Mouse (Mus musculus): ENCODE results near the gene Tnfrsf14.

Tnfrsf14 gene

GRCm38 (mm10) chr4:154928395-154929087 lies at the start of gene Tnfrsf14:
Gene Tnfrsf14 (minus strand): TSS chr4:154928563.
- ChIA-PET CTCF (interaction anchor here (0.6 to 1.1 kb wide), 7 partner anchors 8 to 492 kb away, joined by 3 to 9 read pairs (median 3); no protein-coding TSS in a partner anchor), POLR2A (interaction anchor here in 2 of 4 experiments (0.7 to 1.2 kb wide), 5 partner anchors 14 to 57 kb away, joined by 3 read pairs; partner anchors contain the start of gene Fam213b (in 1 of the 2))

GRCm38 (mm10) chr4:154974163-154974611 lies 45.8 kb upstream of the Tnfrsf14 start:
- POLR2A ChIA-PET, result interaction anchor here in 3 of 4 experiments (0.8 to 7.7 kb wide), 12 partner anchors 8 to 96 kb away, joined by 3 to 56 read pairs (median 4); partner anchors contain the start of genes Hes5 (in 2 of the 3), Pank4 (in 2 of the 3) and Pex10 (in 2 of the 3)
- CTCF ChIA-PET, result interaction anchor here in 3 of 4 experiments (0.8 to 1.6 kb wide), 8 partner anchors 9 to 275 kb away, joined by 3 to 6 read pairs (median 4); partner anchors contain the start of gene Faap20 (in 1 of the 3)

- ChIA-PET POLR2A (interaction anchor here in 2 of 4 experiments (1.0 to 7.7 kb wide), 9 partner anchors 8 to 114 kb away, joined by 3 to 56 read pairs (median 6); partner anchors contain the start of genes Pank4 (in 2 of the 2), Hes5 (in 1 of the 2), Morn1 (in 1 of the 2) and Pex10 (in 1 of the 2)), CTCF (interaction anchor here in 2 of 4 experiments (0.7 to 3.4 kb wide), 9 partner anchors 8 to 94 kb away, joined by 3 to 13 read pairs (median 3); partner anchors contain the start of genes Pank4 (in 1 of the 2) and Pex10 (in 1 of the 2))
Measured at GRCm38 (mm10) chr4:154972546-154972945, 44.2 kb upstream of the Tnfrsf14 start.

GRCm38 (mm10) chr4:154967173-154967572 lies 38.8 kb upstream of the Tnfrsf14 start:
- CTCF ChIA-PET, result interaction anchor here in 2 of 4 experiments (0.6 to 1.6 kb wide), 3 partner anchors 69 to 282 kb away, joined by 3 to 5 read pairs (median 4); partner anchors contain the start of gene Faap20 (in 1 of the 2)
- POLR2A ChIA-PET, result interaction anchor here in 1 of 4 experiments (0.6 kb wide), 1 partner anchor 501 kb away, joined by 3 read pairs; no protein-coding TSS in a partner anchor

- ChIA-PET POLR2A (interaction anchor here in 2 of 4 experiments (0.8 to 3.3 kb wide), 9 partner anchors 9 to 88 kb away, joined by 3 to 23 read pairs (median 6); no protein-coding TSS in a partner anchor), CTCF (interaction anchor here in 2 of 4 experiments (0.6 to 2.2 kb wide), 6 partner anchors 9 to 89 kb away, joined by 3 to 10 read pairs (median 4); partner anchors contain the start of gene Fam213b (in 1 of the 2))
Measured at GRCm38 (mm10) chr4:154965856-154966255, 37.5 kb upstream of the Tnfrsf14 start.

- ChIA-PET POLR2A (interaction anchor here in 3 of 4 experiments (0.6 to 6.8 kb wide), 27 partner anchors 8 to 1026 kb away, joined by 3 to 56 read pairs (median 4); partner anchors contain the start of genes Atad3a (in 1 of the 3), Fam213b (in 1 of the 3) and Pex10 (in 1 of the 3)), CTCF (interaction anchor here (0.5 to 2.2 kb wide), 14 partner anchors 8 to 898 kb away, joined by 3 to 10 read pairs (median 4); partner anchors contain the start of gene Ttc34 (in 1 of the 4))
Measured at GRCm38 (mm10) chr4:154964581-154965235, 36.3 kb upstream of the Tnfrsf14 start.

GRCm38 (mm10) chr4:154963901-154964580 lies 35.7 kb upstream of the Tnfrsf14 start, which contains the start of gene Pank4:
Gene Pank4 (plus strand): TSS chr4:154964123.
- ChIA-PET CTCF (interaction anchor here in 3 of 4 experiments (0.5 to 2.2 kb wide), 13 partner anchors 9 to 897 kb away, joined by 3 to 10 read pairs (median 4); partner anchors contain the start of gene Ttc34 (in 1 of the 3)), POLR2A (interaction anchor here in 3 of 4 experiments (0.6 to 6.8 kb wide), 26 partner anchors 9 to 797 kb away, joined by 3 to 56 read pairs (median 4); partner anchors contain the start of genes Fam213b (in 2 of the 3), Atad3a (in 1 of the 3) and Pex10 (in 1 of the 3))

- POLR2A ChIA-PET, result interaction anchor here in 2 of 4 experiments (0.6 to 6.8 kb wide), 11 partner anchors 9 to 798 kb away, joined by 3 to 56 read pairs (median 5); partner anchors contain the start of genes Atad3a (in 1 of the 2), Fam213b (in 1 of the 2) and Pex10 (in 1 of the 2)
Measured at GRCm38 (mm10) chr4:154963190-154963836, 35.0 kb upstream of the Tnfrsf14 start.

GRCm38 (mm10) chr4:154962683-154963082 lies 34.3 kb upstream of the Tnfrsf14 start:
- CTCF ChIA-PET, result interaction anchor here in 1 of 4 experiments (0.6 to 2.0 kb wide), 3 partner anchors 18 to 133 kb away, joined by 3 to 11 read pairs (median 3); no protein-coding TSS in a partner anchor
- POLR2A ChIA-PET, result interaction anchor here in 3 of 4 experiments (0.6 to 6.8 kb wide), 5 partner anchors 10 to 294 kb away, joined by 3 to 56 read pairs (median 6); no protein-coding TSS in a partner anchor

More at GRCm38 (mm10) chr4:154963190-154963836, 35.0 kb upstream of the Tnfrsf14 start:
- CTCF ChIA-PET, result interaction anchor here in 2 of 4 experiments (0.5 to 1.8 kb wide), 2 partner anchors 103 to 717 kb away, joined by 3 to 5 read pairs; no protein-coding TSS in a partner anchor

GRCm38 (mm10) chr4:154961911-154962310 lies 33.5 kb upstream of the Tnfrsf14 start:
- CTCF ChIA-PET, result interaction anchor here in 3 of 4 experiments (0.6 to 2.0 kb wide), 16 partner anchors 9 to 1478 kb away, joined by 3 to 11 read pairs (median 3); partner anchors contain the start of gene Pex10 (in 1 of the 3)
- POLR2A ChIA-PET, result interaction anchor here (0.6 to 6.8 kb wide), 18 partner anchors 9 to 799 kb away, joined by 3 to 56 read pairs (median 4); partner anchors contain the start of genes Atad3a (in 1 of the 4) and Pex10 (in 1 of the 4)

GRCm38 (mm10) chr4:154961226-154961738 lies 32.9 kb upstream of the Tnfrsf14 start:
- ChIA-PET POLR2A (interaction anchor here (0.6 to 6.8 kb wide), 22 partner anchors 8 to 800 kb away, joined by 3 to 56 read pairs (median 4); partner anchors contain the start of genes Atad3a (in 1 of the 4) and Pex10 (in 1 of the 4)), CTCF (interaction anchor here in 3 of 4 experiments (0.5 to 2.0 kb wide), 19 partner anchors 8 to 1478 kb away, joined by 3 to 11 read pairs (median 3); partner anchors contain the start of gene Pex10 (in 1 of the 3))

- CTCF ChIA-PET, result interaction anchor here in 3 of 4 experiments (0.5 to 2.0 kb wide), 16 partner anchors 8 to 933 kb away, joined by 3 to 11 read pairs (median 3); partner anchors contain the start of gene Pex10 (in 1 of the 3)
- POLR2A ChIA-PET, result interaction anchor here (0.6 to 6.8 kb wide), 22 partner anchors 8 to 800 kb away, joined by 3 to 56 read pairs (median 4); partner anchors contain the start of genes Atad3a (in 1 of the 4) and Pex10 (in 1 of the 4)
Measured at GRCm38 (mm10) chr4:154960690-154961225, 32.4 kb upstream of the Tnfrsf14 start, which contains the start of gene Hes5. Gene Hes5 (plus strand): TSS chr4:154960923.

- POLR2A ChIA-PET, result interaction anchor here in 3 of 4 experiments (0.7 to 6.8 kb wide), 5 partner anchors 11 to 789 kb away, joined by 3 to 56 read pairs (median 5); no protein-coding TSS in a partner anchor
- CTCF ChIA-PET, result interaction anchor here in 2 of 4 experiments (0.8 to 1.8 kb wide), 3 partner anchors 19 to 106 kb away, joined by 3 to 7 read pairs (median 6); partner anchors contain the start of gene Pex10 (in 1 of the 2)
Measured at GRCm38 (mm10) chr4:154960021-154960689, 31.8 kb upstream of the Tnfrsf14 start.

GRCm38 (mm10) chr4:154958621-154959020 lies 30.3 kb upstream of the Tnfrsf14 start:
- ChIA-PET POLR2A (interaction anchor here in 3 of 4 experiments (0.6 to 6.8 kb wide), 8 partner anchors 13 to 533 kb away, joined by 3 to 56 read pairs (median 3); no protein-coding TSS in a partner anchor), CTCF (interaction anchor here in 3 of 4 experiments (0.5 to 1.7 kb wide), 8 partner anchors 12 to 1396 kb away, joined by 3 to 6 read pairs (median 3); no protein-coding TSS in a partner anchor)
